Mouse (Mus musculus): ENCODE results near the gene Prl3b1. TPM values are rescaled to one million over a fixed set of nuclear protein-coding genes. Genes with fewer than 3 reads are reported as not detected.

The Prl3b1 gene
- polyA plus RNA-seq (2015; fragmentation: Nextera tagmentation; extraction: Ambion mirVana), result not detected in 2 replicates

GRCm38 (mm10) chr13:27241547-27241946 lies at the start of gene Prl3b1:
TSS of gene Prl3b1 (plus strand) at chr13:27241847.
- H3K4me2 ChIP-seq, result no peak within 1 kb of the TSS
- no peak within 1 kb of the TSS for H3K9ac ChIP-seq
- ATAC-seq (ENCODE audit: insufficient read depth, low FRiP score, low read depth), result no peak
- no peak within 1 kb of the TSS for H3K27ac ChIP-seq
- no peaks in the 10 kb centered on the region for H3K36me3 ChIP-seq
- H3K27me3 ChIP-seq (replicated peaks), result no peaks in the 10 kb centered on the region
- H3K9me3 ChIP-seq, result no peaks in the 10 kb centered on the region
- 96% methylated on average over 1 of the region's 1 CpGs for WGBS
- H3K4me1 ChIP-seq, result no peaks in the 10 kb centered on the region
- H3K4me3 ChIP-seq (replicated peaks), result no peak within 1 kb of the TSS

GRCm38 (mm10) chr13:27196359-27196758 lies 45.3 kb upstream of the Prl3b1 start, which contains the start of gene Prl3c1:
TSS of gene Prl3c1 (plus strand) at chr13:27196659.
- H3K27ac ChIP-seq, result no peak within 1 kb of the TSS
- no peaks in the 10 kb centered on the region for H3K4me1 ChIP-seq
- WGBS, result 72% methylated on average over 1 of the region's 1 CpGs
- H3K4me2 ChIP-seq, result no peak within 1 kb of the TSS
- no peak within 1 kb of the TSS for H3K9ac ChIP-seq
- H3K9me3 ChIP-seq, result no peaks in the 10 kb centered on the region
- H3K4me3 ChIP-seq (replicated peaks), result no peak within 1 kb of the TSS
- no peaks in the 10 kb centered on the region for H3K36me3 ChIP-seq
- no peaks in the 10 kb centered on the region for H3K27me3 ChIP-seq (replicated peaks)
- ATAC-seq (ENCODE audit: insufficient read depth, low FRiP score, low read depth), result no peak

- WGBS, result 86% methylated on average over 4 of the region's 4 CpGs
- no peaks in the 10 kb centered on the region for H3K27me3 ChIP-seq (replicated peaks)
- no peak for ATAC-seq (ENCODE audit: insufficient read depth, low FRiP score, low read depth)
Measured at GRCm38 (mm10) chr13:27259136-27259535, 17.5 kb downstream of the Prl3b1 start, which contains the start of gene Prl3a1. TSS of gene Prl3a1 (plus strand) at chr13:27259436.

More at GRCm38 (mm10) chr13:27259136-27259535, 17.5 kb downstream of the Prl3b1 start, which contains the start of gene Prl3a1:
- H3K27ac ChIP-seq, result no peak within 1 kb of the TSS
- no peaks in the 10 kb centered on the region for H3K4me1 ChIP-seq
- no peak within 1 kb of the TSS for H3K4me3 ChIP-seq (replicated peaks)
- H3K4me2 ChIP-seq, result no peak within 1 kb of the TSS
- no peak within 1 kb of the TSS for H3K9ac ChIP-seq
- no peaks in the 10 kb centered on the region for H3K36me3 ChIP-seq
- no peaks in the 10 kb centered on the region for H3K9me3 ChIP-seq

Other genes starting within 250 kb of the Prl3b1 start
- not detected in 2 replicates for gene Prl, start 184.3 kb upstream of the Prl3b1 start, polyA plus RNA-seq (2015; fragmentation: Nextera tagmentation; extraction: Ambion mirVana)
- not detected in 2 replicates for gene Prl3d1, start 147.7 kb upstream of the Prl3b1 start, polyA plus RNA-seq (2015; fragmentation: Nextera tagmentation; extraction: Ambion mirVana)
- gene Prl3d2, start 120.1 kb upstream of the Prl3b1 start, polyA plus RNA-seq (2015; fragmentation: Nextera tagmentation; extraction: Ambion mirVana), result not detected in 2 replicates
- not detected in 2 replicates for gene Prl3d3, start 85.1 kb upstream of the Prl3b1 start, polyA plus RNA-seq (2015; fragmentation: Nextera tagmentation; extraction: Ambion mirVana)
- not detected in 2 replicates for gene Prl3c1, start 45.2 kb upstream of the Prl3b1 start, polyA plus RNA-seq (2015; fragmentation: Nextera tagmentation; extraction: Ambion mirVana)
- gene Prl3a1, start 17.6 kb downstream of the Prl3b1 start, polyA plus RNA-seq (2015; fragmentation: Nextera tagmentation; extraction: Ambion mirVana), result not detected in 2 replicates
- not detected in 2 replicates for gene Prl6a1, start 70.8 kb downstream of the Prl3b1 start, polyA plus RNA-seq (2015; fragmentation: Nextera tagmentation; extraction: Ambion mirVana)
- not detected in 2 replicates for gene Prl8a2, start 103.8 kb downstream of the Prl3b1 start, polyA plus RNA-seq (2015; fragmentation: Nextera tagmentation; extraction: Ambion mirVana)
- not detected in 2 replicates for gene Prl2b1, start 149.0 kb downstream of the Prl3b1 start, polyA plus RNA-seq (2015; fragmentation: Nextera tagmentation; extraction: Ambion mirVana)
- not detected in 2 replicates for gene Prl8a6, start 196.8 kb downstream of the Prl3b1 start, polyA plus RNA-seq (2015; fragmentation: Nextera tagmentation; extraction: Ambion mirVana)

Data from stomach, embryonic 15.5 days (tissue).